Comparison of ENCODE assay signal across 10 mouse cellular contexts in the genomic region with DNA sequence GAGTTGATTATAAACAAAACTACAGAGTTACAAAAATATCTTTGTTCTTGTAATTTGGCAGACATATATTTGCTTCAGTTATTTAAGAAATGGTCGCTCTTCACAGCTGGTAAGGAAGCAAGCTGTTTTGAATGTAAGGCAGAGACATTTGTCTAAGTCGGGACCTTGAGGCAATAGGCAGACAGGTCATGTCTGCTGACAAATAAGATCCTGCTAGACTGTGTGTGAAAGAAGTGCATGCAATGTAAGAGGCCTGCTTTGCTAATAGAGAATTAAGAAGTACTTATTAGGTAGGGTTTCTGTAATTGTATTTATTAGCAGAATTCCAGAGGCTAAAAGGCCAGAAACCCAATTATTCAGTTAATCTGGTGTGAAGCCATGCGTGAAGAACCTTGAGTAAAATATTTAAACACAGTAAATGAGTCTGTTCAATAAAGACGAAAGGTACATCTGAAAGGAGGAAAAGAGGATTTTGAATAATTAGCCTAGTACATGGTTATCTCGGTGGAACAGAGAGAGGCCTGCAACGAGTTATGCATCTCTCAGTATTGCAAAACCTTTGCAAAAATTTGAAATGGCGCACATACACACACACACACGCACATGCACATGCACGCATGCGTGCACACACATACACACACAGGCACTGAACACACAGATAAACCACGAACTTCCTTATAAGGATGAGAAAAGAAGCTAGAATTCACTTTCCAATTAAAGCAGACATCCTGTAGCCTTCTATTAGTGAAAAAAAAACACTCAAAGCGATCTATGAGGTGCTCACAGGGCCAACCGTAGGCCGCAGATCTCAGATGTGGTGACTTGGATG.
DNase-seq lines count a peak whose midpoint lies in the region; ATAC-seq and TF ChIP-seq lines count a peak whose summit lies in the region.
"Had no signal": no experiment of that assay in that cellular context is flagged by ENCODE, and none has a peak within 500 bp of the region (broad histone marks: within the 10 kb centered on the region; RNA-seq: fewer than 3 reads in every experiment).

No protein-coding gene starts in this region.

- no peak for ATAC-seq in heart, embryonic 13.5 days (ENCODE audit: extremely low read depth, insufficient number of reproducible peaks, low FRiP score, low TSS enrichment)
- no peak for ATAC-seq in embryonic facial prominence, embryonic 12.5 days (ENCODE audit: insufficient number of reproducible peaks, insufficient read depth, low FRiP score, low TSS enrichment)
- ATAC-seq in limb, embryonic 14.5 days (ENCODE audit: low FRiP score, low read depth) = no peak

- peak overlapping the region; percentile 41 for H3K4me2 ChIP-seq in heart, embryonic 13.5 days
- no peak overlapping the region for H3K4me2 ChIP-seq in embryonic facial prominence, embryonic 12.5 days (replicated peaks)
- no peak overlapping the region for H3K4me2 ChIP-seq in limb, embryonic 14.5 days (replicated peaks; ENCODE audit: low read depth, low read length, severe bottlenecking)

- TF ChIP-seq POLR2A in limb, embryonic 14.5 days (IDR thresholded peaks at IDR 0.05; ENCODE audit: borderline replicate concordance, extremely low read depth, insufficient read depth, insufficient read length) = no peak

- H3K9me3 ChIP-seq in heart, embryonic 13.5 days = no peaks in the 10 kb centered on the region
- no peaks in the 10 kb centered on the region for H3K9me3 ChIP-seq in embryonic facial prominence, embryonic 12.5 days
- H3K9me3 ChIP-seq in limb, embryonic 14.5 days (ENCODE audit: control insufficient read depth, low read length) = no peaks in the 10 kb centered on the region

- peak overlapping the region; percentile 25; the same call in 1 of the 2 replicates for H3K9ac ChIP-seq in heart, embryonic 13.5 days
- no peak overlapping the region for H3K9ac ChIP-seq in embryonic facial prominence, embryonic 12.5 days
- H3K9ac ChIP-seq in limb, embryonic 14.5 days (ENCODE audit: low read depth, low read length, severe bottlenecking) = no peak overlapping the region

- H3K4me3 ChIP-seq in heart, embryonic 13.5 days = no peak overlapping the region
- no peak overlapping the region for H3K4me3 ChIP-seq in embryonic facial prominence, embryonic 12.5 days
- no peak overlapping the region for H3K4me3 ChIP-seq in limb, embryonic 14.5 days (replicated peaks; ENCODE audit: low read length)

- peaks cover 21% of the 10 kb centered on the region for H3K4me1 ChIP-seq in heart, embryonic 13.5 days
- H3K4me1 ChIP-seq in embryonic facial prominence, embryonic 12.5 days = peaks cover 25% of the 10 kb centered on the region
- peaks cover 22% of the 10 kb centered on the region for H3K4me1 ChIP-seq in limb, embryonic 14.5 days (ENCODE audit: control insufficient read depth, insufficient read depth, low read length)

- H3K36me3 ChIP-seq in heart, embryonic 13.5 days = no peaks in the 10 kb centered on the region
- H3K36me3 ChIP-seq in embryonic facial prominence, embryonic 12.5 days = no peaks in the 10 kb centered on the region
- H3K36me3 ChIP-seq in limb, embryonic 14.5 days (ENCODE audit: control insufficient read depth, insufficient read depth, low read length) = no peaks in the 10 kb centered on the region

- intact Hi-C loops in left cerebral cortex, postnatal 10 days (cut with DNase I) = no loop called here
- intact Hi-C loops in left cerebral cortex, postnatal 25 days (cut with DNase I) = no loop called here

- peak overlapping the region; percentile 77 for H3K27ac ChIP-seq in heart, embryonic 13.5 days (replicated peaks)
- H3K27ac ChIP-seq in embryonic facial prominence, embryonic 12.5 days = peak overlapping the region; percentile 72
- H3K27ac ChIP-seq in limb, embryonic 14.5 days (replicated peaks; ENCODE audit: low read depth, low read length) = peak overlapping the region; percentile 61

- H3K27me3 ChIP-seq in heart, embryonic 13.5 days (replicated peaks) = no peaks in the 10 kb centered on the region
- no peaks in the 10 kb centered on the region for H3K27me3 ChIP-seq in embryonic facial prominence, embryonic 12.5 days
- no peaks in the 10 kb centered on the region for H3K27me3 ChIP-seq in limb, embryonic 14.5 days (ENCODE audit: control insufficient read depth, insufficient read depth, low read length)

- 75% methylated on average over 14 of the region's 14 CpGs for WGBS in heart, embryonic 13.5 days
- 54% methylated on average over 14 of the region's 14 CpGs for WGBS in embryonic facial prominence, embryonic 12.5 days
- 74% methylated on average over 14 of the region's 14 CpGs for WGBS in limb, embryonic 14.5 days

- DNase-seq in heart, adult 18-20 months = no peak
- DNase-seq in CD4-positive helper T cell, adult 2 months (ENCODE audit: low read depth, low spot score) = peak; percentile 14
- no peak for DNase-seq in limb, embryonic 14.5 days (ENCODE audit: low spot score)
- no peak for DNase-seq in left cerebral cortex, postnatal 10 days (ENCODE audit: extremely low spot score in 1 of 2, low spot score in 2 of 2)
- DNase-seq in left cerebral cortex, postnatal 25 days (ENCODE audit: low spot score in 2 of 2) = no peak
- no peak for DNase-seq in ovary, postnatal 36 days (ENCODE audit: low spot score)
- DNase-seq: gastrocnemius, postnatal 25 days; thymus, adult 2 months had no signal
